Mouse (Mus musculus) myocyte (in vitro differentiated cells): ENCODE results near the gene Traf3ip1.

Source experiments
- CEBPB ChIP-seq: IDR thresholded peaks from 2 replicates; pipeline ENCODE4 v1.6.1; 2011; ENCODE audit warnings: mild to moderate bottlenecking, moderate library complexity; ENCODE audit not compliant: poor library complexity, insufficient read depth, severe bottlenecking
- E2F4 ChIP-seq: IDR thresholded peaks from one replicate; pipeline ENCODE4 v1.6.1; 2011; ENCODE audit warnings: mild to moderate bottlenecking, control low read depth, moderate library complexity; ENCODE audit not compliant: insufficient read depth
- MAX ChIP-seq: IDR thresholded peaks from one replicate; pipeline ENCODE4 v1.6.1; 2011; ENCODE audit warnings: low read depth, mild to moderate bottlenecking, control low read depth
- MYOD1 ChIP-seq, 3 experiments: IDR thresholded peaks; one replicate each; pipeline ENCODE4 v1.6.1; 2011; ENCODE audit warnings: control low read depth in 2 of 3, low read depth in 2 of 3, mild to moderate bottlenecking in 2 of 3, moderate library complexity in 1 of 3; ENCODE audit not compliant: insufficient read length in 2 of 3, control insufficient read depth in 1 of 3
- POLR2A ChIP-seq: IDR thresholded peaks from one replicate; pipeline ENCODE4 v1.6.1; 2011; ENCODE audit warnings: low read depth, mild to moderate bottlenecking, control low read depth, moderate library complexity; ENCODE audit not compliant: insufficient read length
- POLR2AphosphoS2 ChIP-seq: IDR thresholded peaks from one replicate; pipeline ENCODE4 v1.6.1; 2011; ENCODE audit warnings: low read depth, control low read depth; ENCODE audit not compliant: insufficient read length
- REST ChIP-seq: IDR thresholded peaks from one replicate; pipeline ENCODE4 v1.6.1; 2011; ENCODE audit warnings: mild to moderate bottlenecking, control low read depth, moderate library complexity; ENCODE audit not compliant: insufficient read depth, insufficient read length
- SRF ChIP-seq: IDR thresholded peaks from one replicate; pipeline ENCODE4 v1.6.1; 2011; ENCODE audit warnings: low read depth; ENCODE audit not compliant: control insufficient read depth, insufficient read length
- TCF12 ChIP-seq: IDR thresholded peaks from one replicate; pipeline ENCODE4 v1.6.1; 2011; ENCODE audit warnings: mild to moderate bottlenecking, control low read depth; ENCODE audit not compliant: poor library complexity, insufficient read depth, severe bottlenecking
- TCF3 ChIP-seq: IDR thresholded peaks from one replicate; pipeline ENCODE4 v1.6.1; 2011; ENCODE audit warnings: low read depth, control low read depth; ENCODE audit not compliant: insufficient read length
- USF1 ChIP-seq: IDR thresholded peaks from one replicate; pipeline ENCODE4 v1.6.1; 2011; ENCODE audit warnings: low read depth, mild to moderate bottlenecking, control low read depth, moderate library complexity

GRCm38 (mm10) chr1:91495321-91495720 is 874 bp downstream of the Traf3ip1 start:
- TF ChIP-seq TCF12: no peak
- TF ChIP-seq MAX: no peak
- TF ChIP-seq POLR2A: no peak
- no peak for TF ChIP-seq TCF3
- no peak for TF ChIP-seq E2F4
- no peak for TF ChIP-seq REST
- TF ChIP-seq POLR2AphosphoS2: no peak
- no peak for TF ChIP-seq USF1
- TF ChIP-seq MYOD1 (IDR thresholded peaks at IDR 0.05; ENCODE audit: control insufficient read depth in 1 of 3, insufficient read length in 2 of 3, low read depth in 2 of 3): no peak
- TF ChIP-seq SRF: no peak
- TF ChIP-seq CEBPB: no peak
